Mouse (Mus musculus) limb, embryonic 14.5 days (tissue): Measurements from ENCODE around the gene Psrc1. TPM values are rescaled to one million over a fixed set of nuclear protein-coding genes. Genes with fewer than 3 reads are reported as not detected.
A peak's percentile ranks its signal among the peaks of the same experiment; 100 is the strongest.

ENCODE experiments used
- ATAC-seq: fragments of 200-750 bp; cut with Nextera tagmentation; 2 replicates; pipeline ENCODE4 v1.8.0; 2017; ENCODE audit warnings: low read depth, moderate number of reproducible peaks, moderate TSS enrichment; ENCODE audit not compliant: low FRiP score
- DNase-seq: peaks from one replicate; pipeline ENCODE4 v3.0.0-alpha.2; 2015; ENCODE audit warnings: low spot score
- H3K27ac ChIP-seq: fragments of 300-500 bp; sonication (generic); replicated peaks from 2 replicates; pipeline ENCODE4 v1.5.1; 2014; ENCODE audit warnings: low read depth, mild to moderate bottlenecking, low read length, moderate library complexity, mixed read lengths
- H3K27me3 ChIP-seq: fragments of 300-500 bp; sonication (generic); 2 replicates; pipeline ENCODE4 v1.6.1; 2014; ENCODE audit warnings: low read length, mixed read lengths; ENCODE audit not compliant: control insufficient read depth, insufficient read depth
- H3K36me3 ChIP-seq: fragments of 300-500 bp; sonication (generic); 2 replicates; pipeline ENCODE4 v1.6.1; 2014; ENCODE audit warnings: mild to moderate bottlenecking, low read length, moderate library complexity, mixed read lengths; ENCODE audit not compliant: control insufficient read depth, insufficient read depth
- H3K4me1 ChIP-seq: fragments of 300-500 bp; sonication (generic); 2 replicates; pipeline ENCODE4 v1.6.1; 2014; ENCODE audit warnings: antibody characterized with exemption, low read length, mixed read lengths; ENCODE audit not compliant: control insufficient read depth, insufficient read depth
- H3K4me2 ChIP-seq: fragments of 300-500 bp; sonication (generic); replicated peaks from 2 replicates; pipeline ENCODE4 v1.6.1; 2014; ENCODE audit warnings: low read depth, mild to moderate bottlenecking, low read length, moderate library complexity; ENCODE audit not compliant: severe bottlenecking
- H3K4me3 ChIP-seq: fragments of 300-500 bp; sonication (generic); replicated peaks from 2 replicates; pipeline ENCODE4 v1.5.1; 2014; ENCODE audit warnings: low read length
- H3K9ac ChIP-seq: fragments of 300-500 bp; sonication (generic); 2 replicates; pipeline ENCODE4 v1.6.1; 2014; ENCODE audit warnings: mild to moderate bottlenecking, low read depth, low read length, moderate library complexity; ENCODE audit not compliant: severe bottlenecking
- H3K9me3 ChIP-seq: fragments of 300-500 bp; sonication (generic); 2 replicates; pipeline ENCODE4 v1.6.1; 2016; ENCODE audit warnings: low read length; ENCODE audit not compliant: control insufficient read depth
- POLR2A ChIP-seq: fragments of 200-500 bp; IDR thresholded peaks from 2 replicates; pipeline ENCODE4 v1.8.0; 2012; ENCODE audit warnings: inconsistent platforms, mild to moderate bottlenecking, moderate library complexity, borderline replicate concordance; ENCODE audit not compliant: insufficient read depth, insufficient read length; ENCODE audit errors: extremely low read depth
- WGBS: fragments of 180-500 bp; shearing (Covaris S2); extraction: QIAGEN DNeasy Blood & Tissue Kit; methylation state at CpG from one replicate; pipeline ENCODE4 v1.1.7; 2014; 5-methylcytosine and 5-hydroxymethylcytosine counted together
- polyA plus RNA-seq, 2 experiments: library from polyadenylated mRNA; depleted of rRNA in 1 of 2; stranded (reverse) in 1 of 2; unstranded in 1 of 2; fragments of >200 nt; fragmentation: Nextera tagmentation in 1 of 2; extraction: Ambion mirVana in 1 of 2; gene quantifications; 2 replicates each; pipeline versions ENCODE4 v1.2.1 to v1.2.3; 2012 to 2014

Gene Psrc1
- polyA plus RNA-seq, 2 experiments: 38.0 to 86.7 TPM

GRCm38 (mm10) chr3:108348376-108348775 lies 35.3 kb upstream of the Psrc1 start:
- Histone ChIP-seq H3K9ac (no peak overlapping the region), H3K27ac (no peak overlapping the region), H3K4me1 (no peaks in the 10 kb centered on the region), H3K9me3 (no peaks in the 10 kb centered on the region), H3K36me3 (peaks cover 42% of the 10 kb centered on the region), H3K4me2 (no peak overlapping the region), H3K27me3 (no peaks in the 10 kb centered on the region), H3K4me3 (no peak overlapping the region)
- 73% methylated on average over 9 of the region's 9 CpGs for WGBS
- ATAC-seq (no peak), DNase-seq (no peak)
- no peak for TF ChIP-seq POLR2A

DNA sequence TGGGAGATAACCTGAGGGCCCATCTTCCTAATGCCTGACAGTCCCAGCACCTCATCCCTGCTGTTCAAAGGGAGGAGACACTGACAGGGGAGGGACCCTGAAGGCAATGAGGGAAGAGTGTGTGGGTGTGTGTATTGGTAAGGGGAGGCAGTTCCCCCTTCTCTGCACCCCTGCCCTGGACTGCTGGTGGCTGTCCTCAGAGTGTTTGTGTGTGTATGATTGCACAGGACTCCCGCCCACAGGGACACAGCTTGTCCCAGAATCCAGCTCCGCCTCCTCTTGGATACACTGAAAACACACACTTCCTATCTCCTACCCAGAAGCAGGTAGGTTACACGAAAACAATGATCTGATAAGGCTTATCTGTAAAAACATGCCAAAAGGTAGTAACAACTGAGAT lies 28.4 kb upstream of the Psrc1 start:
- ATAC-seq (no peak), DNase-seq (no peak)
- no peak for TF ChIP-seq POLR2A
- no peaks in the 10 kb centered on the region for H3K27me3 ChIP-seq
- WGBS: 89% methylated on average over 3 of the region's 3 CpGs
- no peaks in the 10 kb centered on the region for H3K9me3 ChIP-seq
- no peak overlapping the region for H3K9ac ChIP-seq
- no peak overlapping the region for H3K4me2 ChIP-seq
- no peak overlapping the region for H3K4me3 ChIP-seq
- H3K27ac ChIP-seq: no peak overlapping the region
- H3K4me1 ChIP-seq: no peaks in the 10 kb centered on the region
- H3K36me3 ChIP-seq: peaks cover 56% of the 10 kb centered on the region

GRCm38 (mm10) chr3:108357051-108357450 lies 26.6 kb upstream of the Psrc1 start:
- Histone ChIP-seq H3K4me3 (no peak overlapping the region), H3K27ac (no peak overlapping the region), H3K4me1 (peaks cover 12% of the 10 kb centered on the region), H3K4me2 (no peak overlapping the region), H3K27me3 (no peaks in the 10 kb centered on the region), H3K9me3 (no peaks in the 10 kb centered on the region), H3K9ac (no peak overlapping the region), H3K36me3 (peaks cover 41% of the 10 kb centered on the region)
- no peak for TF ChIP-seq POLR2A
- ATAC-seq (no peak), DNase-seq (no peak)
- 86% methylated on average over 10 of the region's 10 CpGs for WGBS

DNA sequence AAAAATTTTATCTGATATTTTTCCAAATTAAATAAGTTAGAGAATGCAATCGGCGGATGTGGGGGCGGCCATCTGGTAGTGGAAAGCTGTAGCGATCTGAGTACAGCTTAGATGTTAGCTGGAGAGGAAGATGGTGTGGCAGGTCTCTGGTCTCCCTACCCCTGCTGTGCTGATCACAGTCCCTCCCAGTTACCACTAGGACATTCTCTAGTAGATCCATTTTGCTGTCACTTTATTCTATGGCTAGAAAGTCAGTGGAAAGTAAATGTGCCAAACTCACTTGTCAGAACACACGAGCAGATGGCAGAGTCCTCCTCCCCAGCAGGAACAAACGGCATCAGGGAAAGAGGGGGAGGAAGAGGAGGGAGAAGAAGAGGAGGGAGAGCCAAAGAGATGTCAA lies 25.2 kb upstream of the Psrc1 start:
- H3K9ac ChIP-seq: no peak overlapping the region
- TF ChIP-seq POLR2A: no peak
- WGBS: 81% methylated on average over 6 of the region's 6 CpGs
- no peaks in the 10 kb centered on the region for H3K27me3 ChIP-seq
- peaks cover 12% of the 10 kb centered on the region for H3K4me1 ChIP-seq
- no peak for DNase-seq
- no peak overlapping the region for H3K4me2 ChIP-seq
- H3K4me3 ChIP-seq: no peak overlapping the region
- H3K9me3 ChIP-seq: no peaks in the 10 kb centered on the region
- H3K27ac ChIP-seq: no peak overlapping the region
- H3K36me3 ChIP-seq: peaks cover 36% of the 10 kb centered on the region
- ATAC-seq: no peak

DNA sequence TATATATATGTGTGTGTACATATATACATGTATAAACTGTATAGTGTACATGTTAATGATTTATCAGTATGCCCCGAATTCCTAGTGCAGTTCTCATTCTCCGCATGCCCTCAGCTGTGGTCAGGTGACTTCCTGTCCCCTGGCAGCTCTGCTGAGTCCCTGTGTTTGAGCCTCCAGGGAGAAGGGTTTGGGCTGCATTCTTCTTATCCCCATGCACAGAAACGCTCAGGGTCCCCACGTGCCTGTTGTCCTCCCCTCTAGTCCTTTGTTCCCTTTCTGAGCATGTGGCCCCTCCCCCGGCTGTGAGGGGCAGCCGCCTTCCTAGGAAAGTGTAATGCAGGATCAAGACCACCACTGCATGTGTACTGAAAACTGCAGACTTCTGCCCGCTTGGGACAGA lies 22.7 kb upstream of the Psrc1 start:
- H3K4me3 ChIP-seq: no peak overlapping the region
- DNase-seq (no peak), ATAC-seq (peak; percentile 38; the same call in 1 of the 2 replicates)
- no peak overlapping the region for H3K9ac ChIP-seq
- TF ChIP-seq POLR2A: no peak
- H3K27me3 ChIP-seq: no peaks in the 10 kb centered on the region
- H3K4me1 ChIP-seq: peaks cover 12% of the 10 kb centered on the region
- H3K27ac ChIP-seq: peak overlapping the region; percentile 48
- no peaks in the 10 kb centered on the region for H3K9me3 ChIP-seq
- WGBS: 11% methylated on average over 7 of the region's 7 CpGs
- H3K36me3 ChIP-seq: peaks cover 12% of the 10 kb centered on the region
- no peak overlapping the region for H3K4me2 ChIP-seq

DNA sequence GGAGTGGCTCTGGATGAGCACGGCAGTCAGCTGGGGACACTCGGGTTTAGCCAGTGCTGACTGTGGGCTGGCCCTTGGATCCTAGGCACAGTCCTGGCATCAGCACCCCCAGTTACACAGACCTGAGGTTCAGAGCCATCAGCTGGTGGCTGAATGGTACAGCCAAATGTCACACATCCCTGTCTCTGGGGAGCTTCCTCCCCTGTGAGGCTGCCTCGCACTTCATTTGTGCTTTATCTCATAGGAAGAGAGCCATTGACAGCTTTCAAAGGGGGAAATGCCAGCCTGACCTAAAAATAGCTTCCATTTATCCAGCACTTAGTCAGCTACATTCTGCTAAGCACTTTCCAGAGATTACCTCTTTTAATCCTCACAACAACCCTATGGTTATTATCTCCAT lies 20.0 kb upstream of the Psrc1 start:
- TF ChIP-seq POLR2A: no peak

More for the DNA sequence above, 20.0 kb upstream of the Psrc1 start:
- H3K27me3 ChIP-seq: no peaks in the 10 kb centered on the region
- H3K4me3 ChIP-seq: no peak overlapping the region
- no peak overlapping the region for H3K27ac ChIP-seq
- DNase-seq: no peak
- H3K9ac ChIP-seq: no peak overlapping the region
- no peaks in the 10 kb centered on the region for H3K36me3 ChIP-seq
- H3K4me2 ChIP-seq: no peak overlapping the region
- WGBS: 64% methylated on average over 3 of the region's 3 CpGs
- H3K9me3 ChIP-seq: no peaks in the 10 kb centered on the region
- peaks cover 12% of the 10 kb centered on the region for H3K4me1 ChIP-seq
- no peak for ATAC-seq
